Mouse (Mus musculus): ENCODE results near the gene Spsb3. TPM values are rescaled to one million over a fixed set of nuclear protein-coding genes. Genes with fewer than 3 reads are reported as not detected.

The Spsb3 gene
- total RNA-seq, 2 experiments from 2014 or later, result 58.6 to 63.3 TPM

DNA sequence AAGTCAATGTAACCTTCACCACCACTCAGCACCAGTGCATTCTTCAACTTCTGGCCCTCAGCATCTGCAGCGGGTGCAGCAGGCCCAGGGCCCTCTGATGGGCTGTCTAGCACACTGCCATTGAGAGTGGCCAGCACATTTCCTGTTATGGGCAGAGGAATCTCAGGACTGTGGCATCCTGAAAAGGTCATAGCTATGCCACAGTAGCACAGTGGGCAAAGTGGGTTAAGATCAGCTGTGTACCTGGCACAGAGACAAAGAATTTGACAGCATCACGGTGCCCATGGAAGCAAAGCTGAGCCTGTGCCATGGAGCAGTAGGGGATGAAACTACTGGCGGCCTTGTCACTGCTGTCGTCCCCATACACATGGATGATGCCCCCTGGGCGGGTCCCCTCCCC lies 12.7 kb downstream of the Spsb3 start:
- TF ChIP-seq CTCF (IDR thresholded peaks at IDR 0.05), result no peak
- no peak for DNase-seq (ENCODE audit: extremely low spot score in 1 of 2, low spot score in 2 of 2)
- Histone ChIP-seq H3K4me3 (no peak overlapping the region), H3K27ac (peak overlapping the region; percentile 24; the same call in 1 of the 2 replicates)
- intact Hi-C loops (cut with DNase I), result no loop called here

DNA sequence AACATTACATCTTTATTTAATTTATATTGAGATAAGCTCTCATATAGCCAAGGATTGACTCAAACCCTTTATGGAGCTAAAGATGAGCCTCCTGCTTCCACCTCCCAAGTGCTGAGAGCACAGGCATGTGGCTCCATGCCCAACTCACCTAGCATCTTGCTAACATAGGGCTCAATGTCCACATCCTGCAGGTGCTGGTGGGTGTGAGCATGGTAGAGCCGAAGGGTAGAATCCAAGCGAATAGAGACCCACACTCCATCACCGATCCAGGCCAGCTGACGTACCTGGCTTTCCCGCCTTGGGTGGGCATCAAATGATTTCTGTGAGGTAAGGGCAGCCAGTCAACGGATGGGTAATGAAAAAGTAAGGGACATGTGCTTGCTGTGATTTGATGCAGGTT lies 13.6 kb downstream of the Spsb3 start:
- no peak for DNase-seq (ENCODE audit: extremely low spot score in 1 of 2, low spot score in 2 of 2)
- intact Hi-C loops (cut with DNase I), result no loop called here
- Histone ChIP-seq H3K4me3 (no peak overlapping the region), H3K27ac (peak overlapping the region; percentile 3; the same call in 1 of the 2 replicates)
- no peak for TF ChIP-seq CTCF (IDR thresholded peaks at IDR 0.05)

DNA sequence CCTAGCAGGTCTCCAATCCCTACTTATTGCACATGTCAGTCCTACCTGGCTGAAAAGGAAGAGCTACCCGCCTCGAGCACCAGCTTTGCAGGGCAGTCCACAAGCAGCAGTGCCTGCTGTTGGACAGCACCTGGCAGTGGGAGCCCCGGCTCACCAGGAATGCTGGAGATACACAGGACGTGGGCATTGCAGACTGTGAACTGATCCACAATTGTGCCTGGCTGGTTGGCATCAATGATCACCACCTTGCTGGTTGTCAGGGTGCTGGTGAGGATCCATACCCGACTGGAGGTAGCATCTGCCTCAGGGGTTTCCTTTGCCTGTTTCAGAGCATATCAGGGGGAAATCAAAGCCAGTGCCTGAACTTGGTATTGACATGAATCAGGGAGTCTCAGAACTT lies 15.7 kb downstream of the Spsb3 start:
- TF ChIP-seq CTCF (IDR thresholded peaks at IDR 0.05), result no peak
- intact Hi-C loops (cut with DNase I), result no loop called here
- Histone ChIP-seq H3K4me3 (no peak overlapping the region), H3K27ac (no peak overlapping the region)
- no peak for DNase-seq (ENCODE audit: extremely low spot score in 1 of 2, low spot score in 2 of 2)

DNA sequence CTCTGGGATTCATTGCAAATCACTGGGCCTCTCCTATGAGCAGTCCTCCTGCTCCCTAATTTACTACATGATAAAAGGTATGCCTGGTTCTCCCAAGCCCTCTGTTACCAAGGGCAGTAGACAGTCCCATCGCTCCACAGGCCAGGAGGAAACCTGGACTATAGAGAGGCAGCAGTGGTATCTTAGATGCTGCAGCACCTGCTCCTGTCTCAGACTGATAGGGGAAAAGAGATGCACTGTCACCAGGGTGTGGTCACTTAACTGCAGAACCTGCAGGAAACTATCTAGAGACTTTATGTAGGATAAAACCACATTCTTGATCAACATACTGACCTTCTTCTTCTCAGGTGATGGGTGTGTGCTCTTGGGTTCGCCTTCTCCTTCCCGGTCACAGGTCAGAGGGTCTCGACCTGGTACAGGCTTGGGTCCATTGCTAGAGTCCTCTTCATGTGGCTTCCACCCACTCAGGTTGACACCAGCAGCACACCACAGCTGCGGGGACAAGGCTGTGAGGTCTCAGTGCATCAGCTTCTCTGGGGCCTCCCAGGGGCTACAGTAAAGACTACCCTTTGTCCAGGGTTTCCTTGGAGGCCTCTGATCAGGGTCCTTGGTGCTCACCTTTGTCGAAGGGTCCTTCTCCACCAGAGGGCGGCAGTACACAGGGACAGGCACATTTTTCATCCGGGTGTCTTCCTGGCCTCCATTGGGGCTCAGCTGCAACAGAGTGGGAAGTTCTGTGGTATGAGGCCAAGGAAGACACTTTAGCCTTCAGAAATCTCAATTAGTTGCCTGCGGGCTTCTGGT lies 16.4 kb downstream of the Spsb3 start:
- intact Hi-C loops (cut with DNase I), result no loop called here
- Histone ChIP-seq H3K27ac (peak overlapping the region; percentile 40; the same call in 1 of the 2 replicates), H3K4me3 (no peak overlapping the region)
- TF ChIP-seq CTCF (IDR thresholded peaks at IDR 0.05), result peak; percentile 51
- no peak for DNase-seq (ENCODE audit: extremely low spot score in 1 of 2, low spot score in 2 of 2)

DNA sequence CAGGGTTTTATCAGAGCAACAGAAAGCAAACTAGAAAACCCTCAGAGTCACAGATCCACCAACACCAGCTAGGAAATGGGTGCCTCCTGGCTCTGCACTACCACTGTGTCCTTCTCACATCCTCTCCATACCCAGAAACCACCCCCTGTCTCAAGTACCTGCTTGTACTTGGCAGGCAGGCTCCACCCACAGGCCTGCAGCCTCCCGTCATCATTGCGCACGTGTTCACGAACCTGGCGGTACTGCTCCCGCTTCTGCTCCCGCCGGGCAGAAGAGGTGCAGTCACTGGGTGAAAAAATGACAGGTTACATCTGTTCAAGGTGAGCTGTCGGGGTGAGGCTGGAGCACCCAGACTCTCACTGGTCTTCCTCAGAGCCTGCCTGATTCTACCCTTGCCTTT lies 17.3 kb downstream of the Spsb3 start:
- Histone ChIP-seq H3K4me3 (no peak overlapping the region), H3K27ac (peak overlapping the region; percentile 44; the same call in 1 of the 2 replicates)
- no peak for DNase-seq (ENCODE audit: extremely low spot score in 1 of 2, low spot score in 2 of 2)
- no peak for TF ChIP-seq CTCF (IDR thresholded peaks at IDR 0.05)
- intact Hi-C loops (cut with DNase I), result no loop called here

DNA sequence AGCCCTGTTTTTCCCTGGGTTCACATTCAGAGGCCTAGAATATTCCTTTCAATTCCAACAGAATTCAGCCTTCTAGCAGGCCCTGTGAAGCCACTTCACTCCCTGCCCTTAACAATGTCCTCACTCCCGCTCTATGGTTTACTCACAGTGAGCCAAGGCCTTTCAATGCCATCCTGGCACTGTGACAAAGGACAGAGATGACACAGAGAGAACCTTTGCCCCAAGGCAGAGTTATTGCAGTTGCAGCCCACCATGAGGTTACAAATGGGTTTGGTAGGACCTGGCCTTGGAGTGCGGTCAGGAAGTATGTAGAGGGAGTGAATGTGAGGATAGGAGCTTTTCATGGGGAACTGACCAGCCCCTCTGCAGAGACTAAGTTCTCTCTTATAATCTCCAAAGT lies 21.1 kb downstream of the Spsb3 start:
- no peak overlapping the region for H3K4me3 ChIP-seq
- no peak for DNase-seq (ENCODE audit: extremely low spot score in 1 of 2, low spot score in 2 of 2)
- H3K27ac ChIP-seq, result no peak overlapping the region
- no peak for TF ChIP-seq CTCF (IDR thresholded peaks at IDR 0.05)
- intact Hi-C loops (cut with DNase I), result no loop called here

DNA sequence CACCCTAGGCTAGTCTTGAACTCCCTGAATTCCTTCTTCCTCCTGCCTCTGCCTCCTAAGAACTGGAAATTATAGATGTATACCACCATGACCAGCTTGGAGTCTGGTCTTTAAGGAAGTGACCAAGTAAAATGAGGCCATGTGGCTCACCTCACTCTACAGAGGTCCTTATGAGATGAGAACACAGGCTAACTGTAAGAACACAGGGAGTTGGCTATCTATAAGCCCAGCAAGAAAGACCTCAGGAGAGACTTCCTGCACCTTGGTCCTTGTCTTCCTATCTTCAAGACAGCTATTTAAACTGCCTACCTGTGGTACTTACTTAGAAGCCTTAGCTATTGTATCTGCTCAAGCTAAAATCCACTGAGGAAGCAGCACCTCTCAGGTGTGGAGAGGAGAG lies 27.5 kb downstream of the Spsb3 start:
- Histone ChIP-seq H3K4me3 (no peak overlapping the region), H3K27ac (no peak overlapping the region)
- intact Hi-C loops (cut with DNase I), result no loop called here
- TF ChIP-seq CTCF (IDR thresholded peaks at IDR 0.05), result no peak
- no peak for DNase-seq (ENCODE audit: extremely low spot score in 1 of 2, low spot score in 2 of 2)

DNA sequence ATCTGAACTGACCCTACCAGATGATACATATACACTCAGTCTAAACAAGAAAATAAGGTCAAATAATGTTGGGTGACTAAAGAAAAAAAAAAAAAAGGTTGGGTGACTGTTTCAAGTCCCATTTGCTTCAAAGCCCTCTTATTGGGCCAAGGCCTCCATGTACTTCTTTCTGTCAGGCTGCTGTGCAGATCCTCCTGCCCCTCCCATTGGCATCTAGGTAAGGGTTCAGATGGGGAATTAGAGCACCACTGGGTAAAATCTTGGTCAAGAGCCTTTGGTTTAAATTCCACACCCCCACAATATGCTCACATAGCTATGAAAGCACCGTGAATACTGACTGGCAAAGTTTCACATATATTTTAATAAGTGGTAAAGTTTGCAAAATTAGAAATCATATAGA lies 36.8 kb downstream of the Spsb3 start:
- no peak for TF ChIP-seq CTCF (IDR thresholded peaks at IDR 0.05)
- Histone ChIP-seq H3K27ac (no peak overlapping the region), H3K4me3 (no peak overlapping the region)
- intact Hi-C loops (cut with DNase I), result no loop called here
- no peak for DNase-seq (ENCODE audit: extremely low spot score in 1 of 2, low spot score in 2 of 2)

DNA sequence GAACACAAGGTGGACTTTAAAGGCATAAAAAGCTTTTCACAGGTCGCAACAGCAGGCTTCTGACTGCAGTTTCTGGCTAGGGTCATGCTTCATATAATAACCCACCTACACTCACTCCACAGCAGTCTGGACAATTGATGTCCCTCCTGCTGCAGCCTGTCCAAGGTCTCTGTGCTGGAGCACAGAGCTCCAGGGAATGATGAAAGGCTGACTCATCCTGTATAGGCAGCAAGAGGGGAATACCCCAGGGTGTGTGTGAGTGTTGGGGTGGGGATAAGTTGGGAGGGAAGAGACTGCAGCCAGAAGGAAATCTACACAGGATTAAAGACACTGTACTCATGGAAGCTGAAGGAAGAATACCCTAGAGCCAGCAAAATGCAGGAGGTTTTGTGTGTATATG lies 43.1 kb downstream of the Spsb3 start:
- no peak overlapping the region for H3K4me3 ChIP-seq
- intact Hi-C loops (cut with DNase I), result no loop called here

DNA sequence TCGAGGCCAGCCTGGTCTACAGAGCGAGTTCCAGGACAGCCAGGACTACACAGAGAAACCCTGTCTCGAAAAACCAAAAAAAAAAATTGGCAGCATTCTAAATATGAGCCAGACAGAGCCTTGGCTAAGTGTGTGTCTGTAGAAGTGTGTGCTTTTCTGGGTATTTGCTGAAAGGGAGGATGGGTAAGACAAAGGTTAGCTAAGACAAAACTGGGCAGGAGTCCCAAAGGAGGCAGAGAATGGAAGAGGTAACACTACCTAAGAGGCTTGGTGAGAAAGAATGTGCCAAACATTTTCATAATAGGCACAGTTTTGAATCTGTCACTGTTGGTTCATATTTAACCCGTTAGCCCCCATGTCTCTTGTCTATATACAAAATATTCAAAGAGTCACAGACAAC lies 46.0 kb downstream of the Spsb3 start:
- H3K27ac ChIP-seq, result no peak overlapping the region
- DNase-seq (ENCODE audit: extremely low spot score in 1 of 2, low spot score in 2 of 2), result no peak
- H3K4me3 ChIP-seq, result no peak overlapping the region
- intact Hi-C loops (cut with DNase I), result no loop called here
- no peak for TF ChIP-seq CTCF (IDR thresholded peaks at IDR 0.05)

More for the DNA sequence above, 43.1 kb downstream of the Spsb3 start:
- no peak overlapping the region for H3K27ac ChIP-seq
- no peak for DNase-seq (ENCODE audit: extremely low spot score in 1 of 2, low spot score in 2 of 2)
- no peak for TF ChIP-seq CTCF (IDR thresholded peaks at IDR 0.05)

DNA sequence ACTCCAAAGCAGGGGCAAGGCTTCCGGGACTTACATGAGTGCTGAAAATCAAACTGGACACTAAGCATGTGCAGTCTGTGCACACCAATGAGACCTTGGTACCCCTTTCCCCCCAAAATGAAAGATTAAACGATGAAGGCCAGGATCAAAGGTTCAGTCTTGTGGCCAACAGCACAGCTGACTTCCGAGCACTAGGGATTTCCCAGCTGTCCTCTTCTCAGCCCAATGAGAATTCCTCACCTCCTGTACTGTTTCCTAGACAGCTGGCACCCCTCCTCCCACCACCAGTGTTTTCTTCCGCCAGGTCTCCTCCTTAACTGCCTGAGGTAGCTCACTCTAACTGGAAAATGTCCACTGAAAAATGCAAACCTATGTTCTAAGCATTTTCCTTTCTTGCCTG lies 46.7 kb downstream of the Spsb3 start:
- Histone ChIP-seq H3K4me3 (no peak overlapping the region), H3K27ac (no peak overlapping the region)
- DNase-seq (ENCODE audit: extremely low spot score in 1 of 2, low spot score in 2 of 2), result no peak
- intact Hi-C loops (cut with DNase I), result no loop called here
- no peak for TF ChIP-seq CTCF (IDR thresholded peaks at IDR 0.05)

DNA sequence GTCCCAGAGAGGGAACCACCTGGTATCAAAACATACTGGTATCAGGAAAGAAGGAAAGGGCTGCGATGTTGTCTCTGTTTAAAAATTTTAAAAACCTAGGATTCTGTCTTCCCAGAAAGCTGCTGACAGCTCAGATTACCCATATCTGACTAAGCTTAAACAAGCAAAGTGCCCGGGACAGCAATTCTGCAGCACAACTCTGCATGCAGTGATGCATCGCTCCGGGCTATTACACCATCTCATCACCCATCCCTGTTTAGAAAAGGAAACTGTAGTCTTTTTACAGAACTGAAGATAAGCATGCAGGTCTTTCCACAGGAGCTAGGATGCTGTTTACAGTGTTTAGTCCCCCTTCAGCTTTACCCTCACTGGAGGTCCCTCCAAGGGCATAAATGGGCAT lies 48.5 kb downstream of the Spsb3 start:
- H3K27ac ChIP-seq, result no peak overlapping the region
- no peak for DNase-seq (ENCODE audit: extremely low spot score in 1 of 2, low spot score in 2 of 2)
- H3K4me3 ChIP-seq, result peak overlapping the region; percentile 68
- no peak for TF ChIP-seq CTCF (IDR thresholded peaks at IDR 0.05)
- intact Hi-C loops (cut with DNase I), result no loop called here

DNA sequence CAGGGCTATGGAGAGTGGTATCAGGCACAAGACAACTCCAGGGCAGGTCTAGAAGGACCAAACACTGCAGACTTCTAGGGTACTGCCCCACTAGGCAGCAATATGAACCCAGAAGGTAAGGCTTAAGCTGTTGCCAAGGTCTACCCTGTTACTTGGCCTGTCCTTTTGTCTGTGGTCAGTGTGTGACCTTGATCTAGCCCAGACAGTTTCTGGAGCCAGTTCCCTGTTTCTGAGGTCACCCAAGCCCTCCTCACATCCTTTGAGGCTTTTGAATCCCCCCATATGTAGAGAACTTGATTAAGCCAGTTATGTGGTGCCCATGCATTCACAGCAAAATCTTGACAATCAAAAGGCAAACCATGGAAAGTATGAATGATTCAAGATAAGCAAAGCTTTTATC lies 49.2 kb downstream of the Spsb3 start:
- no peak for DNase-seq (ENCODE audit: extremely low spot score in 1 of 2, low spot score in 2 of 2)
- Histone ChIP-seq H3K4me3 (peak overlapping the region; percentile 68), H3K27ac (peak overlapping the region; percentile 91)
- intact Hi-C loops (cut with DNase I), result no loop called here
- TF ChIP-seq CTCF (IDR thresholded peaks at IDR 0.05), result no peak

Measured in left cerebral cortex, adult 2 months (tissue).